Mouse (Mus musculus) liver, embryonic 14.5 days (tissue): ENCODE results near the gene Spin1.

Experiments
- CTCF ChIP-seq: IDR thresholded peaks from 2 replicates; pipeline ENCODE4 v1.5.1; 2016; ENCODE audit warnings: antibody characterized with exemption, low read depth, control low read depth
- EP300 ChIP-seq: IDR thresholded peaks from 2 replicates; pipeline ENCODE4 v1.6.1; 2016; ENCODE audit warnings: antibody characterized with exemption, low read depth

DNA sequence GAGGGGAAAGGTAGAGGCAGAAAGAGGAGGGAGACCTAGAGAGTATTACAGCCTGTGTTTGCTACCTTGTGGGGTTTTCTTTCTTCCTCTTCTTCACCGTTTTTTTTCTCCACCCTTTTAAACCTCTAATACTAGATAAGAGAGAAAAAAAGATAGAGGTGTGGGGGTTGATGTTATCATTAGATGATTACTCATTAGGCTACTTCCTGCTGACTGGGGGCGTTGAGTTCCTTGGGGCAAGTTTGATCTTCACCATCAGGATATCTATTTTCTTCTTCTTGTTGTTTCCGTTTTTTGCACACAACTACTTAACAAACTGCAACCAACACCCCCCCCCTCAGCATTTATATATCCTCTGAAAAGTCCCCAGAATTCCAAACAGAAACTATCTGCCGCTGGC, 12.5 kb upstream of the Spin1 start:
- TF ChIP-seq CTCF: no peak
- TF ChIP-seq EP300: no peak
